Mouse (Mus musculus) Muller cell, postnatal 12 days (primary cell): Measurements from ENCODE around the gene Clec16a.

Experiments
- DNase-seq: peaks from one replicate; pipeline ENCODE4 v3.0.0-alpha.2; 2015; ENCODE audit errors: inconsistent ontology term

Clec16a gene

DNA sequence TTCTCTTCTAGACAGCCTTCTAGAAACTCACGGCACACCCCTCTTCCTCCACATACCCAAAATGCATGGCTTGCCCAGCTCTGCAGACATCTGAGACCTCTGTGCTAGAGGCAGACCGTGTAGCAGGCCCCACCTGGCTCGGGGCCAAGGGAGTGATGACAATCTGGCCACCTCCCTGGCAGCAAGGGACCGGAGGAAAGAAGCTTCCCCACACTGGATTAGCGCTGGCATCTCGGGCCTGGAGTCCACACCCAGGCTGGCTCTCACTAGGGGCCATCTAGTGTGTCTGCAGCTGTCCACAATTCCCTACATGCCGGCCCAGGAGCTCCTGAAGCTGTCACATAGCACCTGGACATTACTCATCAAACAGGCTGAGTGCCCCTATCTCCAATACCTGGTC lies 10.6 kb upstream of the Clec16a start:
- no peak for DNase-seq

DNA sequence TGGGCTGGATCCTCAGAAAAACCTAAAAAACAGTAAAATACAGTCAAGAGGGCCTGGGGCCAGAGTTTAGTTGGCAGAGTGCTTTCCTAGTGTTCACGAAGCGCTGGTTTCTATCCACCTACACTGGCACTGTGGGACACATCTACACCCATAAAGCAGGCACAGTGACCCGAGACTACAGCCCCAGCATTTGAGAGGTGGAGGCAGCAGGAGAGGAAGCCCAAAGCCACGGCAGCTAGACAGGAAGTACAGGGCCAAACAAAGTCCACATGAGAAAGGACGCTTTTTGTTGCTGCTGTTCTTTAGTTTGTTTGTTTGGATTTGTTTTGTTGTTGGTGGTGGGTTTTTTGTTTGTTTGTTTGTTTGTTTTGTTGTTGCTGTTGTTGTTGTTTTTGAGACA lies 8.8 kb upstream of the Clec16a start:
- no peak for DNase-seq

DNA sequence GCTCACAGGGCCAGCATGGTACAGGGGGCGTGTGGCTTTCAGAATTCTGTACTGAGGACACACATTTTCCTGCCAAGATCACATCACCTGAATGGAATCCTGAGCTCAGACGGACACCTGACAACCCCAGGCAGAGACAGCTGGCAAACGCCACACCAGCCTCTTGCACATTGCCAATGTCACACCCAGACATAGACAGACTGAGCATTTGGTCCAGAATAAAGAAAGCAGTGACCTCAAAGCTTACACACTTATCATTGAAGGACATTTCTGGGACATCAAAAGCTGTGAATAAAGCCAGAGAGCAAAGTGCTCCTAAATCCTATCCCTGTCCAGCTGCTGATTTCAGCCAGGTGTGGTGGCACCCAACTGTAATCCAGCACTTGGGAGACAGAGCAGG lies 8.2 kb upstream of the Clec16a start:
- DNase-seq, result no peak

- DNase-seq, result no peak
Observed at GRCm38 (mm10) chr16:10540763-10541597, 4.2 kb upstream of the Clec16a start.

DNA sequence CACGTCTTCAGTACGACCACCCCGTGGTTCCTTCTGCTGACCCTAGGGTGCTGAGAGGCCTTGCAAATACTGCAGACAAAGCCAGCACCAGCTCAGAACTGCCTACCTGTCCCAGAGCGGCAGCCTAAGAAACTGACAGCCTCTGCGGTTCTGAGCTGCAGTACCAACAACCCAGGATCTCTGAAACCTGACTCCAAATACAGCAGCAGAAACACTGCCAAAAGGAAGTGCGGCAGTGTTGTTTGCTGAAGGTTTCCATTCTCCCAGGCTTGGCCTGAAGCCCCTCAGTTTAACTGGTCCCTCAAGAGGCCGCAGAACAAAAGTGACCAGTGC lies 3.6 kb upstream of the Clec16a start:
- DNase-seq, result no peak

DNA sequence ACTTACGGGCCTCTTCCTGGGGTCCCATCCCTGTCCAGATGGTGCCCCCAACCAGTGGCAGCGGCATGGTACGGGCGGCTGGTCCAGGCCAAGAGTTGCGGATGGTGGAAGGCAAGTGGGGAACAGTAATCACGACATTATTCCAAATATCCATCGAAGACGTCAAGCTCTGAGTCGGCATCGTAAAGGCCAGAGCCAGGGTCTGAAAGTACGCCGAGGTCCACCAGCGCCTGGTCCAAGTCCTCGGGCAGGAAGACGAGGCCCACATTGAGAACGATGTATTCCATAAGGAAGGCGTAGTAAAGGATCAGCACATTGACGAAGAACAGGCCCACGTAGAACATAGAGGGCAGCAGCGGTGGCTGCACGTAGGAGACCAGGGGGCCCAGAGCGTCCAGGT lies 2.9 kb upstream of the Clec16a start:
- no peak for DNase-seq

GRCm38 (mm10) chr16:10542698-10543365 lies 2.3 kb upstream of the Clec16a start, which contains the start of gene Dexi:
Dexi (minus strand) TSS chr16:10543054.
- peak; percentile 96 for DNase-seq

- no peak for DNase-seq
Observed at GRCm38 (mm10) chr16:10546865-10547264, 1.7 kb downstream of the Clec16a start.

DNA sequence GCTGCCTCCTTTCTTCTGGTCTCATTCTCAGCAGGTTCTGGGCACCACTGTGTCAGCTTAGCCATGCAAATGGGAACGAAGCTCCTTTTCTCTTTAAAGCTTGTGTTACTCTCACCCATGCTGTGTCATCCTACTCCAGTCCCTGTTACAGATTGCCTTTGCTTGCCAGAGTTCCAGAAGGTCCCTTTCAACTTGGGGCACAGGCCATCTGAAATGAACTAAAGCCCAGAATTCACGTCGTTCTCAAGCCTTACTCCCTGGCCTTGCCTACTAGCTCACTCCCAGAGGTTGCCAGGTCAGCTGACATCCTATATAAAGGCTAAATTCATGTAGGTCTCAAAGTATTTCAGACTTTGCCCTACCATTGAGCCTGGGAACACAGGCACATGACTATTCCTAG lies 3.8 kb downstream of the Clec16a start:
- DNase-seq, result no peak

- no peak for DNase-seq
Observed at GRCm38 (mm10) chr16:10549600-10549999, 4.5 kb downstream of the Clec16a start.

DNA sequence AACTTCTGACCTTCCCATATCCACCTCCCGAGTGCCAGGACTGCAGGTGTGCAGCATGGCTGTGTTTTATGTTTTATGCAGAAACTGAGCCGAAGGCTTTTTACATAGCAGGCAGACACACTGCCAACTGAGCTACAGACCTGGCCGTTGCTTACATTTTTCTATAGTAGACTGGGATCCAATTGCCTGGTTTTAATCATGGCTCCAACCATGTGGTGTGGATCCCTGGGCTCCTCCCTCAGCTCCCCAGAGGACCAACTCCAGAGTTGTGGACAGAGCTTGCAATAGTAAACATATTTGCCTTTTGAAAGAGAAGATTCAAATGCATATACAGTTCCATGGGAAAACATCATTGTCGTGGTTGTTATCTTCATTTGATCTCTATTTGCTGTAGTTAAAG lies 6.5 kb downstream of the Clec16a start:
- DNase-seq, result no peak

DNA sequence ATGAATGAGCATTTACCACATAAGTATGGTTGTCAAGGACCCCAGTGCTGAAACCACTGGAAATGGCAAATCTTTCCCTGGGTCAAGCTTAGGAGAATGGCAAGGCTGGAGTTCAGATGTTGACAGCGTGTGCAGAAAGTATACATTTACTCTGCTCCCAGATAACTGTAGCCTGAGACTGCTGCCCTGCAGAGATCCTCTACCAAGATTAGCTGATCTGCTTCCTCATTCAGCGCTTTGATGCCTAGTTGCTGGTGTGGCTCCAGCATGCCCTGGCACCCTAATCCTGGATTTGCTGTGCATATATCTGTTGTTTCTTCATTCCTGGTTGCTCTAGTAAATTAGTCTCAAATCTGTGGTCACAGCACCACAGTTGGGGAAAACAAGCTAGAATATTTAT lies 8.7 kb downstream of the Clec16a start:
- DNase-seq, result no peak

GRCm38 (mm10) chr16:10559991-10560390 lies 14.9 kb downstream of the Clec16a start:
- no peak for DNase-seq

- DNase-seq, result peak; percentile 69
Observed at GRCm38 (mm10) chr16:10565278-10565885, 20.2 kb downstream of the Clec16a start.

- DNase-seq, result no peak
Observed at GRCm38 (mm10) chr16:10567153-10567552, 22.0 kb downstream of the Clec16a start.

DNA sequence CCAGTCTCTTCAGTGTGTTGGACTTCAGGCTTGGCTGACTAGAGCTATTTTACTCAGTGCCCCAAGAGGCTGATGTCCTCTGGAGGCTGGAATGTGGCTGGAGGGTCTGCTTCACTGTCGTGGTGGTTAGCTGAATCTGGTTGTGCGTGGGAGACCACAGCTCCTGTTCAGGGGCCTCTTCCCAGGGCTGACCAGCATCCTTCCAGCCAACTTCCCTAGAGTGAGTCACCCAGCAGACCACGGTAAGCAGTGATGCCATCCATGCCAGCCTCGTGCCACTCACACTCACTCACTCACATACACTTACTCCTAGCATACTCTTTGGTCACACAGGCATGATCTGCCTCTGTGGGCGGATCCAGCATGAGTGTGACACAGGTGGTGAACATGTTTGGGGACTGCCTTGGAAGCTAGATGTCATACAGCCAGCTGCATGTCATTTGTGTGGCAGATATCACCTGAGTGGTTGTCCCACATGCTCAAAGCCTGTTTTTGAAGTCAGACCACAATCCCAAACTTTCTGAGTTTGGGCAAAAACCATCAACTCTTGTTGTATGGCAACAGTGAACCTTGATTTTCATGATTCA lies 24.8 kb downstream of the Clec16a start:
- DNase-seq, result peak; percentile 72

GRCm38 (mm10) chr16:10570708-10571107 lies 25.6 kb downstream of the Clec16a start:
- no peak for DNase-seq

DNA sequence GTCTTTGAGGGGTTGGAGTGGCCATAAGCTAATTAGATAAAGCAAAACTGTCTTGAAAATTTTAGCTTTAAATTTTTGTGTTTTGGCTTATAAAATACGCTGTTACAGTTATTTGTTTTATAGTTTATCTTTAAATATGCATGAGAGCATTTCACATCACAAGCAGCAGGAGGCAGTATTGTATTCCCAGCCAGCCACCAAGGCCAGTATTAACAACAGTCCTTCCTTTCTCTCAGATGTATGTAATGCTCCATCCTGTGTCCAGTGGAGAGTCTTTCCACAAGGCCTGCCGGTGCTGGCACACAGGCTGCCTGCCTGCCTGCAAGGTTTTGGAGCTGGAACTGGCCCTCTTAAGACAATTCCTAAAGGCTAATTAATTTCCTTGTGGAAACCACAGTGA lies 26.7 kb downstream of the Clec16a start:
- no peak for DNase-seq

DNA sequence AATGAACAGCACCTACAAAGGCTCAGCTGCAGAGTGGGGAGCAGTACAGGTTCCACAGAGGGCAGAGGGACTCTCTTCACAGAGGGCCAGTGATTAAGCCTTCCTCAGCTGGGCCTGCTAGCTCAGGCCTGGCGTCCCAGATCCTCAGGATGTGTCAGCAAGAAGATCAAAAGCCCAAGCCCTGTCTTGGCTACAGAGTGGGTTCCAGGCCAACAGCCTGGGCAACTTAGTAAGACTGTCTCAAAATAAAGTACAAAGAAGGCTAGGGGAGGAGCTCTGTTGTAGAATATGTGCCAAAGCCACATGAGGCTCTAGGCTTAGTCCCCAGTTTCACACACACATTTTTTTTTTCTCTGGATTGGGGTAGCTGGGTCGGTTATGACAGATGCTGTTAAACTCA lies 29.8 kb downstream of the Clec16a start:
- peak; percentile 55 for DNase-seq

- DNase-seq, result no peak
Observed at GRCm38 (mm10) chr16:10575915-10576314, 30.8 kb downstream of the Clec16a start.

GRCm38 (mm10) chr16:10577548-10577947 lies 32.4 kb downstream of the Clec16a start:
- DNase-seq, result no peak

DNA sequence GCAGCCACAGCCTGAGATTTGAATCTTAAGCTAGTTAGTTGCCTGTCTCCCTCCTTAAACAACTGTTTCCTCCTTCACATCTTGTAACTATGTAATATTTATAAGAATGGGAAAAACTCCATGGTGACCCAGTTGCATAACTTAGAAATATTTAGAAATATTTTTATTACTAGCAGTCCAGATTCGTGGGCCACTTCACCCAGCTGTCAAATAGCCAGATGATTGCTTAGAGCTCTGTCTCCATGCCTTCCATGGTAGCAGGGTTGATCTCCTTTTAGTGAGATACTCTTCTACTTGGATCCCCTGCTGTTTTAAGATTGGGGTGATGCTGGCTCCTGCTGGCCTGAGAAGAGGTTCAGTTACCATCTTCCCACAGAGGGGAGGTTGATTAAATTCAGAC lies 33.2 kb downstream of the Clec16a start:
- no peak for DNase-seq
